In genomic region chr17:72934146-72934545, GRCm38 (mm10) we compare ENCODE assay signal across 11 mouse cellular contexts. TPM values are rescaled to one million over a fixed set of nuclear protein-coding genes. Genes with fewer than 3 reads are reported as not detected.
DNase-seq lines count a peak whose midpoint lies in the region; ATAC-seq and TF ChIP-seq lines count a peak whose summit lies in the region.
"Had no signal": no experiment of that assay in that cellular context is flagged by ENCODE, and none has a peak within 500 bp of the region (broad histone marks: within the 10 kb centered on the region; RNA-seq: fewer than 3 reads in every experiment).

No protein-coding gene starts in this region.

- H3K9me3 ChIP-seq in hindbrain, embryonic 10.5 days: peaks cover 13% of the 10 kb centered on the region
- 0 out of 2 replicates have a peak, but pooled peaks cover 4% of the 10 kb centered on the region for H3K9me3 ChIP-seq in hindbrain, embryonic 12.5 days (replicated peaks)
- H3K9me3 ChIP-seq in intestine, postnatal 0 days (ENCODE audit: control insufficient read depth): no peaks in the 10 kb centered on the region
- H3K9me3 ChIP-seq in forebrain, embryonic 16.5 days (ENCODE audit: control insufficient read depth, low read length): no peaks in the 10 kb centered on the region; the same call in 1 of the 2 replicates

- H3K36me3 ChIP-seq in hindbrain, embryonic 10.5 days: peaks cover 84% of the 10 kb centered on the region
- peaks cover 28% of the 10 kb centered on the region for H3K36me3 ChIP-seq in hindbrain, embryonic 12.5 days
- peaks cover 13% of the 10 kb centered on the region; the same call in 1 of the 2 replicates for H3K36me3 ChIP-seq in intestine, postnatal 0 days (ENCODE audit: control insufficient read depth, insufficient read depth)
- H3K36me3 ChIP-seq in forebrain, embryonic 16.5 days (ENCODE audit: control insufficient read depth, insufficient read depth): peaks cover 5% of the 10 kb centered on the region
- H3K36me3 ChIP-seq: G1E had no signal

- no peak for TF ChIP-seq CTCF in intestine, postnatal 0 days (IDR thresholded peaks at IDR 0.05; ENCODE audit: low read depth)
- TF ChIP-seq CTCF in cerebellum, adult 2 months (IDR thresholded peaks at IDR 0.05; ENCODE audit: borderline replicate concordance, insufficient read depth, low read depth, low read length): no peak

- WGBS in hindbrain, embryonic 10.5 days: 66% methylated on average over 2 of the region's 2 CpGs
- 41% methylated on average over 2 of the region's 2 CpGs for WGBS in hindbrain, embryonic 12.5 days
- WGBS in intestine, postnatal 0 days: 71% methylated on average over 2 of the region's 2 CpGs
- 55% methylated on average over 2 of the region's 2 CpGs for WGBS in forebrain, embryonic 16.5 days
- 75% methylated on average over 2 of the region's 2 CpGs for WGBS in cerebellum, adult 2 months

- H3K4me1 ChIP-seq in hindbrain, embryonic 10.5 days (replicated peaks): peaks cover 25% of the 10 kb centered on the region
- H3K4me1 ChIP-seq in hindbrain, embryonic 12.5 days: peaks cover 10% of the 10 kb centered on the region
- peaks cover 41% of the 10 kb centered on the region for H3K4me1 ChIP-seq in intestine, postnatal 0 days (replicated peaks; ENCODE audit: control insufficient read depth, insufficient read depth, low read length)
- H3K4me1 ChIP-seq in forebrain, embryonic 16.5 days (replicated peaks; ENCODE audit: control insufficient read depth, insufficient read depth, low read length): no peaks in the 10 kb centered on the region
- no peaks in the 10 kb centered on the region; the same call in 1 of the 2 replicates for H3K4me1 ChIP-seq in cerebellum, adult 2 months (ENCODE audit: control insufficient read depth, insufficient read depth, low read length)

- DNase-seq in hindbrain, embryonic 10.5 days (ENCODE audit: low spot score): no peak
- peak; percentile 60 for DNase-seq in spleen, adult 18-20 months
- no peak for DNase-seq in spleen, postnatal 14 days (ENCODE audit: low spot score in 2 of 2)
- no peak for DNase-seq in testis, postnatal 10 days (ENCODE audit: low spot score)
- DNase-seq in cerebellum, adult 2 months: no peak
- DNase-seq: adrenal gland, postnatal 14 days; cerebellum, adult 9-10 months had no signal

- TF ChIP-seq POLR2A in cerebellum, adult 2 months (IDR thresholded peaks at IDR 0.05; ENCODE audit: borderline replicate concordance, insufficient read depth, low read length): no peak

- no peak overlapping the region for H3K4me2 ChIP-seq in hindbrain, embryonic 12.5 days (replicated peaks)
- peak overlapping the region; percentile 24; the same call in 1 of the 2 replicates for H3K4me2 ChIP-seq in intestine, postnatal 0 days (replicated peaks; ENCODE audit: low read depth)
- H3K4me2 ChIP-seq in forebrain, embryonic 16.5 days (ENCODE audit: low read length): no peak overlapping the region

- no peak overlapping the region for H3K4me3 ChIP-seq in hindbrain, embryonic 10.5 days
- no peak overlapping the region for H3K4me3 ChIP-seq in hindbrain, embryonic 12.5 days
- no peak overlapping the region for H3K4me3 ChIP-seq in intestine, postnatal 0 days (ENCODE audit: low read depth, low read length)
- no peak overlapping the region for H3K4me3 ChIP-seq in forebrain, embryonic 16.5 days (replicated peaks; ENCODE audit: low read length)
- H3K4me3 ChIP-seq in cerebellum, adult 2 months (replicated peaks; ENCODE audit: insufficient read depth, low read depth, low read length): no peak overlapping the region

- no peak overlapping the region for H3K9ac ChIP-seq in hindbrain, embryonic 12.5 days
- H3K9ac ChIP-seq in intestine, postnatal 0 days (ENCODE audit: low read depth, low read length): peak overlapping the region; percentile 11; the same call in 1 of the 2 replicates
- H3K9ac ChIP-seq in forebrain, embryonic 16.5 days (replicated peaks; ENCODE audit: low read depth, low read length): no peak overlapping the region

- no peak for ATAC-seq in hindbrain, embryonic 12.5 days (ENCODE audit: low FRiP score)
- no peak for ATAC-seq in intestine, postnatal 0 days
- no peak for ATAC-seq in forebrain, embryonic 16.5 days

- H3K27ac ChIP-seq in hindbrain, embryonic 10.5 days: peak overlapping the region; percentile 47
- H3K27ac ChIP-seq in hindbrain, embryonic 12.5 days: no peak overlapping the region
- H3K27ac ChIP-seq in intestine, postnatal 0 days (ENCODE audit: low read depth, low read length): peak overlapping the region; percentile 30
- no peak overlapping the region for H3K27ac ChIP-seq in forebrain, embryonic 16.5 days (ENCODE audit: low read length)
- no peak overlapping the region for H3K27ac ChIP-seq in cerebellum, adult 2 months (ENCODE audit: insufficient read depth, low read length)

- no peaks in the 10 kb centered on the region for H3K27me3 ChIP-seq in hindbrain, embryonic 10.5 days (ENCODE audit: insufficient read depth, poor library complexity, severe bottlenecking)
- no peaks in the 10 kb centered on the region for H3K27me3 ChIP-seq in hindbrain, embryonic 12.5 days
- H3K27me3 ChIP-seq in intestine, postnatal 0 days (replicated peaks; ENCODE audit: control insufficient read depth, insufficient read depth, low read length): no peaks in the 10 kb centered on the region
- H3K27me3 ChIP-seq in forebrain, embryonic 16.5 days (replicated peaks; ENCODE audit: control insufficient read depth, insufficient read depth, low read length): no peaks in the 10 kb centered on the region
- no peaks in the 10 kb centered on the region for H3K27me3 ChIP-seq in cerebellum, adult 2 months (ENCODE audit: control insufficient read depth, insufficient read depth, low read length)

RNA-seq across cellular contexts. Expression of gene Lbh, which starts 16.0 kb away (rescaled TPM):
- polyA plus RNA-seq in hindbrain, embryonic 10.5 days (2016; fragmentation: Nextera tagmentation; extraction: Ambion mirVana): 2.4 and 2.6 TPM in 2 replicates
- 4.3 and 4.4 TPM in 2 replicates for polyA plus RNA-seq in hindbrain, embryonic 12.5 days (2016; fragmentation: Nextera tagmentation; extraction: Ambion mirVana)
- polyA plus RNA-seq in intestine, postnatal 0 days (2015; fragmentation: Nextera tagmentation; extraction: Ambion mirVana): 11.1 and 11.3 TPM in 2 replicates
- 4.3 TPM in 2 replicates for polyA plus RNA-seq in forebrain, embryonic 16.5 days (2015; fragmentation: Nextera tagmentation; extraction: Ambion mirVana)
- polyA plus RNA-seq in cerebellum, adult 2 months (2012; rRNA removed): 42.9 and 50.2 TPM in 2 replicates

Comparison
In these comparisons a context has a peak if more than half of its experiments do, and no peak if none do; other contexts are left out.
1. DNase-seq: peak in spleen, adult 18-20 months (2 of 2); none in hindbrain, embryonic 10.5 days (single experiment), spleen, postnatal 14 days (0 of 2), testis, postnatal 10 days (single experiment) and cerebellum, adult 2 months (0 of 2).
2. H3K27ac ChIP-seq: peak in hindbrain, embryonic 10.5 days (single experiment) and intestine, postnatal 0 days (single experiment); none in hindbrain, embryonic 12.5 days (single experiment), forebrain, embryonic 16.5 days (single experiment) and cerebellum, adult 2 months (single experiment).